Mouse (Mus musculus) G1E (cell line): ENCODE measurements around the gene Cntn5. TPM values are rescaled to one million over a fixed set of nuclear protein-coding genes. Genes with fewer than 3 reads are reported as not detected.

Experiments
- ATAC-seq: 2 replicates; pipeline ENCODE4 v1.8.0; 2016; ENCODE audit warnings: mild to moderate bottlenecking; ENCODE audit not compliant: insufficient number of reproducible peaks, poor library complexity, low FRiP score, severe bottlenecking; ENCODE audit errors: extremely low read depth
- DNase-seq: peaks from one replicate; pipeline ENCODE4 v3.0.0; 2012; ENCODE audit warnings: low spot score
- H3K27me3 ChIP-seq: 2 replicates; pipeline ENCODE4 v1.6.1; 2012; ENCODE audit warnings: mild to moderate bottlenecking, low read length, inconsistent platforms; ENCODE audit not compliant: insufficient read depth
- H3K36me3 ChIP-seq: replicated peaks from 2 replicates; pipeline ENCODE3; 2012; ENCODE audit warnings: mild to moderate bottlenecking, inconsistent platforms
- H3K4me1 ChIP-seq: 2 replicates; pipeline ENCODE4 v1.6.1; 2012; ENCODE audit warnings: low read depth, low read length, inconsistent platforms, mixed read lengths; ENCODE audit not compliant: insufficient read depth
- H3K4me3 ChIP-seq: 2 replicates; pipeline ENCODE4 v1.5.1; 2012; ENCODE audit warnings: low read depth, mild to moderate bottlenecking, inconsistent platforms, low read length, moderate library complexity, mixed read lengths
- H3K9me3 ChIP-seq: replicated peaks from 2 replicates; pipeline ENCODE4 v1.6.1; 2012; ENCODE audit warnings: inconsistent platforms
- CTCF ChIP-seq: IDR thresholded peaks from 2 replicates; pipeline ENCODE4 v1.5.1; 2012; ENCODE audit warnings: low read depth, low read length, inconsistent platforms, mixed read lengths
- GATA1 ChIP-seq: IDR thresholded peaks from 2 replicates; pipeline ENCODE4 v1.6.1; 2012; ENCODE audit warnings: borderline replicate concordance, low read length, inconsistent platforms, mixed read lengths
- GATA2 ChIP-seq: IDR thresholded peaks from 2 replicates; pipeline ENCODE4 v1.6.1; 2012; ENCODE audit warnings: low read depth, low read length, inconsistent platforms, borderline replicate concordance
- POLR2AphosphoS5 ChIP-seq: IDR thresholded peaks from 2 replicates; pipeline ENCODE4 v1.6.1; 2012; ENCODE audit warnings: low read depth, low read length, inconsistent platforms; ENCODE audit not compliant: insufficient replicate concordance
- TAL1 ChIP-seq: conservative IDR thresholded peaks from 2 replicates; pipeline ENCODE4 v1.6.1; 2012; ENCODE audit warnings: low read depth, low read length, inconsistent platforms, mixed read lengths
- polyA plus RNA-seq: library from polyadenylated mRNA; stranded (reverse); fragments of >175 nt; gene quantifications from 2 replicates; pipeline ENCODE4 v1.2.3, GENCODE M21; 2012
- total RNA-seq, 2 experiments: library from RNA; stranded (forward) in 1 of 2; stranded (reverse) in 1 of 2; fragments of 200-1000 nt in 1 of 2; fragments of >200 nt in 1 of 2; fragmentation: Nextera tagmentation in 1 of 2; gene quantifications; 2 replicates each; pipeline ENCODE4 v1.2.3; 2014 to 2017

Gene Cntn5
- total and polyA plus RNA-seq, 3 experiments = not detected

GRCm38 (mm10) chr9:10368410-10368809, 536.2 kb downstream of the Cntn5 start:
- Histone ChIP-seq H3K27me3 (no peaks in the 10 kb centered on the region), H3K4me3 (no peak overlapping the region), H3K36me3 (no peaks in the 10 kb centered on the region), H3K4me1 (no peaks in the 10 kb centered on the region), H3K9me3 (no peaks in the 10 kb centered on the region)
- no peak for DNase-seq
- TF ChIP-seq POLR2AphosphoS5 (no peak), GATA2 (no peak), TAL1 (no peak), CTCF (no peak), GATA1 (no peak)
- ATAC-seq = no peak

- H3K4me1 ChIP-seq = no peaks in the 10 kb centered on the region
- no peaks in the 10 kb centered on the region for H3K27me3 ChIP-seq
- TF ChIP-seq TAL1 (no peak), POLR2AphosphoS5 (no peak), GATA2 (no peak), GATA1 (no peak)
- DNase-seq (no peak), ATAC-seq (no peak)
- H3K4me3 ChIP-seq = no peak overlapping the region
- no peaks in the 10 kb centered on the region for H3K36me3 ChIP-seq
- H3K9me3 ChIP-seq = no peaks in the 10 kb centered on the region
These were observed 538.2 kb downstream of the Cntn5 start for GRCm38 (mm10) chr9:10366246-10366955.

GRCm38 (mm10) chr9:10350909-10351655, 553.5 kb downstream of the Cntn5 start:
- ATAC-seq (no peak), DNase-seq (no peak)
- no peaks in the 10 kb centered on the region for H3K4me1 ChIP-seq
- TF ChIP-seq CTCF (no peak), GATA2 (no peak), POLR2AphosphoS5 (no peak), TAL1 (no peak), GATA1 (no peak)
- H3K9me3 ChIP-seq = no peaks in the 10 kb centered on the region
- H3K4me3 ChIP-seq = no peak overlapping the region
- H3K27me3 ChIP-seq = no peaks in the 10 kb centered on the region
- H3K36me3 ChIP-seq = no peaks in the 10 kb centered on the region

GRCm38 (mm10) chr9:10348741-10349140, 555.8 kb downstream of the Cntn5 start:
- DNase-seq = no peak
- H3K27me3 ChIP-seq = no peaks in the 10 kb centered on the region
- H3K36me3 ChIP-seq = no peaks in the 10 kb centered on the region
- ATAC-seq = no peak
- no peak overlapping the region for H3K4me3 ChIP-seq
- no peaks in the 10 kb centered on the region for H3K9me3 ChIP-seq
- no peaks in the 10 kb centered on the region for H3K4me1 ChIP-seq
- TF ChIP-seq CTCF = peak; percentile 57
- TF ChIP-seq GATA2 = no peak

- TF ChIP-seq POLR2AphosphoS5 (no peak), GATA1 (no peak), CTCF (no peak), GATA2 (no peak)
- DNase-seq = no peak
- Histone ChIP-seq H3K4me3 (no peak overlapping the region), H3K9me3 (no peaks in the 10 kb centered on the region), H3K36me3 (no peaks in the 10 kb centered on the region), H3K27me3 (no peaks in the 10 kb centered on the region), H3K4me1 (no peaks in the 10 kb centered on the region)
- no peak for ATAC-seq
These were observed 556.4 kb downstream of the Cntn5 start for GRCm38 (mm10) chr9:10348222-10348621.

GRCm38 (mm10) chr9:10340751-10341150, 563.8 kb downstream of the Cntn5 start:
- no peak for ATAC-seq
- Histone ChIP-seq H3K27me3 (no peaks in the 10 kb centered on the region), H3K4me3 (no peak overlapping the region), H3K4me1 (no peaks in the 10 kb centered on the region), H3K36me3 (no peaks in the 10 kb centered on the region), H3K9me3 (no peaks in the 10 kb centered on the region)
- DNase-seq = no peak
- TF ChIP-seq GATA1 (no peak), TAL1 (no peak), POLR2AphosphoS5 (no peak), CTCF (no peak), GATA2 (no peak)

GRCm38 (mm10) chr9:10339716-10340115, 564.9 kb downstream of the Cntn5 start:
- no peaks in the 10 kb centered on the region for H3K4me1 ChIP-seq
- no peaks in the 10 kb centered on the region for H3K36me3 ChIP-seq
- no peaks in the 10 kb centered on the region for H3K27me3 ChIP-seq
- no peak for TF ChIP-seq CTCF
- TF ChIP-seq GATA2 = no peak
- no peak for TF ChIP-seq GATA1
- TF ChIP-seq POLR2AphosphoS5 = no peak
- TF ChIP-seq TAL1 = no peak
- DNase-seq = no peak
- no peak for ATAC-seq
- H3K4me3 ChIP-seq = no peak overlapping the region
- H3K9me3 ChIP-seq = no peaks in the 10 kb centered on the region
